Mouse (Mus musculus) brown adipose tissue, adult 24 weeks (tissue): Measurements from ENCODE around the gene Akr1b10. TPM values are rescaled to one million over a fixed set of nuclear protein-coding genes. Genes with fewer than 3 reads are reported as not detected.
"Not testable (repeated sequence)": the region's sequence is repeated elsewhere in the genome, so short reads cannot be mapped to it uniquely, and the experiment has no call there.

Experiments
- H3K27ac ChIP-seq: fragments of 200-500 bp; replicated peaks from 2 replicates; pipeline ENCODE4 v1.5.1; 2012; ENCODE audit warnings: low read depth, mild to moderate bottlenecking, low read length
- H3K4me1 ChIP-seq: fragments of 200-500 bp; 2 replicates; pipeline ENCODE4 v1.6.1; 2012; ENCODE audit warnings: low read length, mixed read lengths; ENCODE audit not compliant: control insufficient read depth, insufficient read depth, insufficient read length
- H3K4me3 ChIP-seq: fragments of 200-500 bp; 2 replicates; pipeline ENCODE4 v1.5.1; 2012; ENCODE audit warnings: low read depth, mild to moderate bottlenecking, low read length, moderate library complexity; ENCODE audit not compliant: insufficient read depth
- polyA plus RNA-seq: library from polyadenylated mRNA; stranded (reverse); fragments of >200 nt; gene quantifications from 2 replicates; pipeline ENCODE4 v1.2.4, GENCODE M21; 2012; ENCODE audit not compliant: missing spikeins, insufficient read depth, insufficient read length

The Akr1b10 gene
- polyA plus RNA-seq, 1 experiment, result 116 TPM

- H3K4me3 ChIP-seq, result no peak overlapping the region
- H3K27ac ChIP-seq, result no peak overlapping the region
- no peaks in the 10 kb centered on the region for H3K4me1 ChIP-seq
Observed at GRCm38 (mm10) chr6:34399606-34400220, 15.7 kb downstream of the Akr1b10 start.

- no peak overlapping the region for H3K4me3 ChIP-seq
- no peak overlapping the region for H3K27ac ChIP-seq
- H3K4me1 ChIP-seq, result no peaks in the 10 kb centered on the region
Observed at GRCm38 (mm10) chr6:34400696-34401095, 16.7 kb downstream of the Akr1b10 start.

- H3K27ac ChIP-seq, result no peak overlapping the region
- H3K4me1 ChIP-seq, result peaks cover 3% of the 10 kb centered on the region
- no peak overlapping the region for H3K4me3 ChIP-seq
Observed at GRCm38 (mm10) chr6:34406746-34407145, 22.7 kb downstream of the Akr1b10 start.

GRCm38 (mm10) chr6:34407403-34407802 is 23.4 kb downstream of the Akr1b10 start:
- Histone ChIP-seq H3K4me1 (peaks cover 3% of the 10 kb centered on the region), H3K27ac (no peak overlapping the region), H3K4me3 (no peak overlapping the region)

- no peak within 1 kb of the TSS for H3K4me3 ChIP-seq
- H3K27ac ChIP-seq, result no peak within 1 kb of the TSS
- no peaks in the 10 kb centered on the region for H3K4me1 ChIP-seq
Observed at GRCm38 (mm10) chr6:34412023-34412422, 28.0 kb downstream of the Akr1b10 start, which contains the start of gene Akr1b7. Gene Akr1b7, plus strand, starts transcription at chr6:34412334.

GRCm38 (mm10) chr6:34412688-34413087 is 28.7 kb downstream of the Akr1b10 start:
- H3K27ac ChIP-seq, result no peak overlapping the region
- H3K4me1 ChIP-seq, result no peaks in the 10 kb centered on the region
- H3K4me3 ChIP-seq, result no peak overlapping the region

GRCm38 (mm10) chr6:34413386-34413785 is 29.4 kb downstream of the Akr1b10 start:
- not testable (repeated sequence) for H3K4me3 ChIP-seq, H3K4me1 ChIP-seq, H3K27ac ChIP-seq

GRCm38 (mm10) chr6:34416521-34416920 is 32.5 kb downstream of the Akr1b10 start:
- H3K27ac ChIP-seq, result no peak overlapping the region
- no peak overlapping the region for H3K4me3 ChIP-seq
- H3K4me1 ChIP-seq, result no peaks in the 10 kb centered on the region

GRCm38 (mm10) chr6:34419071-34419470 is 35.1 kb downstream of the Akr1b10 start:
- no peak overlapping the region for H3K4me3 ChIP-seq
- no peaks in the 10 kb centered on the region for H3K4me1 ChIP-seq
- H3K27ac ChIP-seq, result no peak overlapping the region

- Histone ChIP-seq H3K4me3 (no peak overlapping the region), H3K27ac (no peak overlapping the region), H3K4me1 (0 out of 2 replicates have a peak, but pooled peaks cover 2% of the 10 kb centered on the region)
Observed at GRCm38 (mm10) chr6:34439006-34439405, 55.0 kb downstream of the Akr1b10 start.

- Histone ChIP-seq H3K4me3 (no peak overlapping the region), H3K27ac (no peak overlapping the region), H3K4me1 (0 out of 2 replicates have a peak, but pooled peaks cover 2% of the 10 kb centered on the region)
Observed at GRCm38 (mm10) chr6:34441556-34442257, 57.7 kb downstream of the Akr1b10 start.

GRCm38 (mm10) chr6:34443791-34444190 is 59.8 kb downstream of the Akr1b10 start:
- Histone ChIP-seq H3K27ac (no peak overlapping the region), H3K4me3 (no peak overlapping the region), H3K4me1 (0 out of 2 replicates have a peak, but pooled peaks cover 2% of the 10 kb centered on the region)

Other genes with a start within 250 kb of the Akr1b10 start
- gene Slc35b4, start 207.1 kb upstream of the Akr1b10 start, polyA plus RNA-seq, result 6.6 and 13.8 TPM in 2 replicates
- gene Akr1b3, start 66.7 kb upstream of the Akr1b10 start, polyA plus RNA-seq, result 184 and 185 TPM in 2 replicates
- 33.7 and 37.4 TPM in 2 replicates for gene Akr1b8, start 30.1 kb upstream of the Akr1b10 start, polyA plus RNA-seq
- not detected in 2 replicates for gene Akr1b7, start 28.1 kb downstream of the Akr1b10 start, polyA plus RNA-seq
- 21.6 and 30.8 TPM in 2 replicates for gene Bpgm, start 92.0 kb downstream of the Akr1b10 start, polyA plus RNA-seq
- gene Cald1, start 214.3 kb downstream of the Akr1b10 start, polyA plus RNA-seq, result 37.2 and 65.2 TPM in 2 replicates